12 mouse cellular contexts compared by ENCODE assay signal in genomic region chr9:90693031-90693671, GRCm38 (mm10).
DNase-seq lines count a peak whose midpoint lies in the region; ATAC-seq lines count a peak whose summit lies in the region.
"Had no signal": no experiment of that assay in that cellular context is flagged by ENCODE, and none has a peak within 500 bp of the region (broad histone marks: within the 10 kb centered on the region; RNA-seq: fewer than 3 reads in every experiment).

No protein-coding gene starts in this region.

- 35% methylated on average over 9 of the region's 9 CpGs for WGBS in embryonic facial prominence, embryonic 11.5 days
- 39% methylated on average over 9 of the region's 9 CpGs for WGBS in embryonic facial prominence, embryonic 10.5 days
- WGBS in forebrain, embryonic 10.5 days, result 23% methylated on average over 9 of the region's 9 CpGs
- 17% methylated on average over 9 of the region's 9 CpGs for WGBS in hindbrain, embryonic 16.5 days
- WGBS in neural tube, embryonic 15.5 days, result 16% methylated on average over 9 of the region's 9 CpGs

- no peak overlapping the region for H3K9ac ChIP-seq in embryonic facial prominence, embryonic 11.5 days (replicated peaks; ENCODE audit: low read length)
- no peak overlapping the region for H3K9ac ChIP-seq in hindbrain, embryonic 16.5 days (ENCODE audit: low read depth, low read length)
- H3K9ac ChIP-seq in neural tube, embryonic 15.5 days (replicated peaks), result no peak overlapping the region
- H3K9ac ChIP-seq: heart, embryonic 13.5 days; liver, embryonic 12.5 days had no signal

- H3K27ac ChIP-seq in embryonic facial prominence, embryonic 11.5 days (replicated peaks; ENCODE audit: low read depth, low read length), result no peak overlapping the region
- no peak overlapping the region for H3K27ac ChIP-seq in embryonic facial prominence, embryonic 10.5 days (replicated peaks)
- H3K27ac ChIP-seq in forebrain, embryonic 10.5 days, result peak overlapping the region; percentile 81
- H3K27ac ChIP-seq in hindbrain, embryonic 16.5 days (ENCODE audit: low read depth, low read length), result peak overlapping the region; percentile 15
- peak overlapping the region; percentile 39 for H3K27ac ChIP-seq in neural tube, embryonic 15.5 days (replicated peaks)
- H3K27ac ChIP-seq: heart, embryonic 13.5 days; liver, embryonic 12.5 days had no signal

- H3K4me1 ChIP-seq in embryonic facial prominence, embryonic 11.5 days (ENCODE audit: control insufficient read depth, insufficient read depth, low read length), result no peaks in the 10 kb centered on the region
- H3K4me1 ChIP-seq in embryonic facial prominence, embryonic 10.5 days, result peaks cover 11% of the 10 kb centered on the region
- H3K4me1 ChIP-seq in forebrain, embryonic 10.5 days, result peaks cover 64% of the 10 kb centered on the region
- no peaks in the 10 kb centered on the region for H3K4me1 ChIP-seq in hindbrain, embryonic 16.5 days (ENCODE audit: control insufficient read depth, insufficient read depth, low read depth, low read length)
- H3K4me1 ChIP-seq in neural tube, embryonic 15.5 days, result no peaks in the 10 kb centered on the region
- H3K4me1 ChIP-seq: heart, embryonic 13.5 days; liver, embryonic 12.5 days had no signal

- DNase-seq in embryonic facial prominence, embryonic 11.5 days (ENCODE audit: low spot score), result peak; percentile 50
- no peak for DNase-seq in embryonic facial prominence, embryonic 10.5 days (ENCODE audit: low spot score)
- peak; percentile 68 for DNase-seq in forebrain, embryonic 10.5 days (ENCODE audit: extremely low spot score, low spot score)
- no peak for DNase-seq in adrenal gland, postnatal 25 days
- DNase-seq in frontal cortex, postnatal 36 days (ENCODE audit: low spot score in 2 of 2), result no peak
- DNase-seq: kidney, adult 2 months; lung, postnatal 4 days had no signal

- no peaks in the 10 kb centered on the region for H3K27me3 ChIP-seq in embryonic facial prominence, embryonic 11.5 days (ENCODE audit: control insufficient read depth, insufficient read depth, low read length)
- peaks cover 21% of the 10 kb centered on the region; the same call in 1 of the 2 replicates for H3K27me3 ChIP-seq in embryonic facial prominence, embryonic 10.5 days (replicated peaks; ENCODE audit: low read depth, poor library complexity, severe bottlenecking)
- H3K27me3 ChIP-seq in forebrain, embryonic 10.5 days (ENCODE audit: poor library complexity, severe bottlenecking), result peaks cover 52% of the 10 kb centered on the region
- no peaks in the 10 kb centered on the region; the same call in 1 of the 2 replicates for H3K27me3 ChIP-seq in hindbrain, embryonic 16.5 days (replicated peaks; ENCODE audit: control insufficient read depth, insufficient read depth, low read length)
- peaks cover 20% of the 10 kb centered on the region for H3K27me3 ChIP-seq in neural tube, embryonic 15.5 days (replicated peaks)
- H3K27me3 ChIP-seq: heart, embryonic 13.5 days; liver, embryonic 12.5 days had no signal

- no peak overlapping the region for H3K4me3 ChIP-seq in embryonic facial prominence, embryonic 11.5 days (ENCODE audit: low read depth, low read length)
- no peak overlapping the region for H3K4me3 ChIP-seq in embryonic facial prominence, embryonic 10.5 days
- peak overlapping the region; percentile 12; the same call in 1 of the 2 replicates for H3K4me3 ChIP-seq in forebrain, embryonic 10.5 days
- H3K4me3 ChIP-seq in hindbrain, embryonic 16.5 days (ENCODE audit: low read length), result no peak overlapping the region
- H3K4me3 ChIP-seq in neural tube, embryonic 15.5 days (replicated peaks), result no peak overlapping the region
- H3K4me3 ChIP-seq: heart, embryonic 13.5 days; liver, embryonic 12.5 days had no signal

- H3K36me3 ChIP-seq in embryonic facial prominence, embryonic 11.5 days (replicated peaks; ENCODE audit: control insufficient read depth, insufficient read depth, low read depth, low read length), result no peaks in the 10 kb centered on the region
- no peaks in the 10 kb centered on the region for H3K36me3 ChIP-seq in embryonic facial prominence, embryonic 10.5 days (replicated peaks)
- H3K36me3 ChIP-seq in forebrain, embryonic 10.5 days (replicated peaks), result no peaks in the 10 kb centered on the region
- H3K36me3 ChIP-seq in hindbrain, embryonic 16.5 days (ENCODE audit: control insufficient read depth, insufficient read depth, low read length), result no peaks in the 10 kb centered on the region
- no peaks in the 10 kb centered on the region for H3K36me3 ChIP-seq in neural tube, embryonic 15.5 days
- H3K36me3 ChIP-seq: heart, embryonic 13.5 days; liver, embryonic 12.5 days had no signal

- no peak overlapping the region for H3K4me2 ChIP-seq in embryonic facial prominence, embryonic 11.5 days (ENCODE audit: low read depth, low read length)
- H3K4me2 ChIP-seq in hindbrain, embryonic 16.5 days (ENCODE audit: low read length), result peak overlapping the region; percentile 37; the same call in 1 of the 2 replicates
- H3K4me2 ChIP-seq in neural tube, embryonic 15.5 days, result 0 out of 2 replicates have a peak overlapping the region, but pooled peaks have one; percentile 0
- H3K4me2 ChIP-seq: heart, embryonic 13.5 days; liver, embryonic 12.5 days had no signal

- no peaks in the 10 kb centered on the region for H3K9me3 ChIP-seq in embryonic facial prominence, embryonic 11.5 days (replicated peaks; ENCODE audit: control insufficient read depth, low read length)
- no peaks in the 10 kb centered on the region for H3K9me3 ChIP-seq in embryonic facial prominence, embryonic 10.5 days
- no peaks in the 10 kb centered on the region for H3K9me3 ChIP-seq in forebrain, embryonic 10.5 days
- no peaks in the 10 kb centered on the region for H3K9me3 ChIP-seq in hindbrain, embryonic 16.5 days (ENCODE audit: control insufficient read depth, low read length)
- H3K9me3 ChIP-seq in neural tube, embryonic 15.5 days (replicated peaks), result no peaks in the 10 kb centered on the region
- H3K9me3 ChIP-seq: heart, embryonic 13.5 days; liver, embryonic 12.5 days had no signal

- peak; percentile 89 for ATAC-seq in embryonic facial prominence, embryonic 11.5 days (replicated peaks; ENCODE audit: insufficient number of reproducible peaks, low FRiP score, low TSS enrichment, low read depth)
- peak; percentile 91 for ATAC-seq in hindbrain, embryonic 16.5 days
- ATAC-seq in neural tube, embryonic 15.5 days (ENCODE audit: low FRiP score), result peak; percentile 60
- no peak for ATAC-seq in megakaryocyte, adult 5-6 weeks (ENCODE audit: poor library complexity, severe bottlenecking)
- ATAC-seq: liver, embryonic 12.5 days had no signal

Comparison
In these comparisons a context has a peak if more than half of its experiments do, and no peak if none do; other contexts are left out.
1. DNase-seq: peak in embryonic facial prominence, embryonic 11.5 days (single experiment) and forebrain, embryonic 10.5 days (single experiment); none in embryonic facial prominence, embryonic 10.5 days (single experiment), adrenal gland, postnatal 25 days (single experiment) and frontal cortex, postnatal 36 days (0 of 2).
2. H3K27ac ChIP-seq: peak in forebrain, embryonic 10.5 days (single experiment), hindbrain, embryonic 16.5 days (single experiment) and neural tube, embryonic 15.5 days (single experiment); none in embryonic facial prominence, embryonic 11.5 days (single experiment) and embryonic facial prominence, embryonic 10.5 days (single experiment).